Mouse (Mus musculus) kidney, adult 10 weeks (tissue): Measurements from ENCODE around the gene Fam19a1. TPM values are rescaled to one million over a fixed set of nuclear protein-coding genes. Genes with fewer than 3 reads are reported as not detected.

Experiments used
- polyA plus RNA-seq: library from polyadenylated mRNA; stranded (reverse); fragments of 350-450 nt; fragmentation: Illumina TruSeq; extraction: RNeasy Lipid Tissue Mini Kit (QIAGEN cat#74804); gene quantifications from one replicate; pipeline ENCODE4 v1.2.3, GENCODE M21; 2014; ENCODE audit warnings: low read depth, low replicate concordance

Gene Fam19a1
- 0.44 TPM for polyA plus RNA-seq

DNA sequence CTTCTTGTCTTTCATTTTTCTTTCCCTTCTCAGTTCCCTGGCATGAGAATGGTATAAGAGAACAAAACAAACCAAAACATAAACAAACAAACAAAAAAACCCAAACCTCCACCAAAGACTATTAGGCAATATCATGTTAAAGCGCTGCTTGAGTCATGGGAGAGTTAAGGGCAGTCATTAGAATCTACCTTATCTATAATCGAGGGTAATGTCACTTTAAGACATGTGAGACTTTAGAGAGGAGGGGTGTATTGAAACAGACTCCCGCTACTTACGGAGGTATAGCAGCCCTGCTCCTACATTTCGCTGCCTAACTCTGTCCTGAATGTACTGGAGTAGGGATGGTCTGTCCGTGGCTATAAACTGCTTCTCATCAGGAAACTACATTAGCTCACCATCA, at the start of gene Fam19a1:
TSS of gene Fam19a1 (plus strand) at position 301 of the 400 bp plus-strand sequence.

DNA sequence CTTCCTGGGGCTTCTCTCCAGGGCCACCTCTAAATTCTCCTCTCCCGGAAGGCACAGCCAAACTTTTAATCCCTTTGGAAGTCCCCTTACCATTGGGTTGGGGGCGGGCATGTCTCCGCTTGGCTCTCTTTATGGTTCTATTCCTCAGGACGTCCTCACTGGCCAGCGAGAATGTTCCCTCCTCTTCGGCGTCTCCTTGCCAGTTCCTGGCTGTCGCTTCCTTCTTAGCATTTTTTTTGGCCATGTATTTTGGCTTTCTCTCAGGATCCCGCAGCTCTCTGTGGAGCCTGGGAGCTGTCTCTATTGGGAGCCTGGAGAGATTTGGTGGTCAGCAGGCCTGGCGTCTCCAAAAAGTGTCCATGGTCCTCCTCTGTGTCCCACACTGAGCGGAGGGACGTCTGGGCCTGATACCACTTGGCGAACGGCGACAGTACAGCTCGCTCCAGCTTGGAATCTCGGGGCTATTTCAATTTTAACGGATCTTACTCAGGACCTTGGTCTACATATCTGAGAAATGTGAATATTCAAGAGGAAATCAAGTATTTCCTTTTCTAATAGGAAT, 52.9 kb downstream of the Fam19a1 start, which contains the start of gene 1700123L14Rik:
TSS of gene 1700123L14Rik (minus strand) at position 426 of the 562 bp plus-strand sequence.

Other genes with a start within 250 kb of the Fam19a1 start
- gene 1700123L14Rik, start 53.1 kb downstream of the Fam19a1 start, polyA plus RNA-seq = not detected